Mouse (Mus musculus): ENCODE measurements around the gene Klf6. TPM values are rescaled to one million over a fixed set of nuclear protein-coding genes. Genes with fewer than 3 reads are reported as not detected.
A peak's percentile ranks its signal among the peaks of the same experiment; 100 is the strongest.

The Klf6 gene
- total and polyA plus RNA-seq, 2 experiments from 2014 or later, result 63.9 to 153 TPM

- Histone ChIP-seq H3K4me1 (ENCODE audit: insufficient read depth, low read length) (peaks cover 12% of the 10 kb centered on the region), H3K27ac (ENCODE audit: low read depth, low read length) (peak overlapping the region; percentile 100), H3K36me3 (ENCODE audit: insufficient read depth, low read length) (peaks cover 8% of the 10 kb centered on the region), H3K9me3 (ENCODE audit: low read length) (no peaks in the 10 kb centered on the region), H3K27me3 (ENCODE audit: insufficient read depth, low read length) (no peaks in the 10 kb centered on the region), H3K9ac (replicated peaks; ENCODE audit: low read length, poor library complexity, severe bottlenecking) (peak overlapping the region; percentile 89), H3K4me2 (ENCODE audit: low read depth, low read length, poor library complexity, severe bottlenecking) (peak overlapping the region; percentile 79), H3K4me3 (ENCODE audit: low read depth, low read length) (peak overlapping the region; percentile 57)
- ATAC-seq (ENCODE audit: low FRiP score) (peak; percentile 45), DNase-seq (ENCODE audit: low spot score) (peak; percentile 60)
- TF ChIP-seq CTCF (IDR thresholded peaks at IDR 0.05), result peak; percentile 62
- WGBS, result 1% methylated on average over 24 of the region's 27 CpGs
Observed at GRCm38 (mm10) chr13:5860651-5861156, 578 bp upstream of the Klf6 start.

GRCm38 (mm10) chr13:5862003-5862625 is 832 bp downstream of the Klf6 start:
- no peak for ATAC-seq (ENCODE audit: low FRiP score)
- Histone ChIP-seq H3K27ac (ENCODE audit: low read depth, low read length) (peak overlapping the region; percentile 94), H3K9ac (replicated peaks; ENCODE audit: low read length, poor library complexity, severe bottlenecking) (peak overlapping the region; percentile 87), H3K4me2 (ENCODE audit: low read depth, low read length, poor library complexity, severe bottlenecking) (peak overlapping the region; percentile 68), H3K4me3 (ENCODE audit: low read depth, low read length) (peak overlapping the region; percentile 83), H3K9me3 (ENCODE audit: low read length) (no peaks in the 10 kb centered on the region), H3K4me1 (ENCODE audit: insufficient read depth, low read length) (peaks cover 17% of the 10 kb centered on the region), H3K27me3 (ENCODE audit: insufficient read depth, low read length) (no peaks in the 10 kb centered on the region), H3K36me3 (ENCODE audit: insufficient read depth, low read length) (peaks cover 20% of the 10 kb centered on the region)
- DNase-seq (ENCODE audit: low spot score), result peak; percentile 61
- under 1% methylated on average over 20 of the region's 20 CpGs for WGBS
- 0 out of 2 replicates have a peak, but pooled peaks have one; percentile 2 for TF ChIP-seq CTCF (IDR thresholded peaks at IDR 0.05)

- peak overlapping the region; percentile 83 for H3K4me3 ChIP-seq (ENCODE audit: low read depth, low read length)
- WGBS, result 2% methylated on average over 16 of the region's 16 CpGs
- H3K4me1 ChIP-seq (ENCODE audit: insufficient read depth, low read length), result peaks cover 17% of the 10 kb centered on the region
- peak; percentile 65 for DNase-seq (ENCODE audit: low spot score)
- peak overlapping the region; percentile 87 for H3K9ac ChIP-seq (replicated peaks; ENCODE audit: low read length, poor library complexity, severe bottlenecking)
- H3K4me2 ChIP-seq (ENCODE audit: low read depth, low read length, poor library complexity, severe bottlenecking), result peak overlapping the region; percentile 68
- peaks cover 24% of the 10 kb centered on the region for H3K36me3 ChIP-seq (ENCODE audit: insufficient read depth, low read length)
- H3K9me3 ChIP-seq (ENCODE audit: low read length), result no peaks in the 10 kb centered on the region
- no peak for TF ChIP-seq CTCF (IDR thresholded peaks at IDR 0.05)
- H3K27ac ChIP-seq (ENCODE audit: low read depth, low read length), result peak overlapping the region; percentile 94
- H3K27me3 ChIP-seq (ENCODE audit: insufficient read depth, low read length), result no peaks in the 10 kb centered on the region
- ATAC-seq (ENCODE audit: low FRiP score), result no peak
Observed at GRCm38 (mm10) chr13:5862626-5863407, 1.5 kb downstream of the Klf6 start.

GRCm38 (mm10) chr13:5863408-5863891 is 2.2 kb downstream of the Klf6 start:
- Histone ChIP-seq H3K4me1 (ENCODE audit: insufficient read depth, low read length) (peaks cover 17% of the 10 kb centered on the region), H3K9me3 (ENCODE audit: low read length) (no peaks in the 10 kb centered on the region), H3K4me2 (ENCODE audit: low read depth, low read length, poor library complexity, severe bottlenecking) (peak overlapping the region; percentile 68), H3K27me3 (ENCODE audit: insufficient read depth, low read length) (no peaks in the 10 kb centered on the region), H3K36me3 (ENCODE audit: insufficient read depth, low read length) (peaks cover 26% of the 10 kb centered on the region), H3K9ac (replicated peaks; ENCODE audit: low read length, poor library complexity, severe bottlenecking) (peak overlapping the region; percentile 87), H3K27ac (ENCODE audit: low read depth, low read length) (peak overlapping the region; percentile 94), H3K4me3 (ENCODE audit: low read depth, low read length) (peak overlapping the region; percentile 83)
- DNase-seq (ENCODE audit: low spot score), result peak; percentile 45
- ATAC-seq (ENCODE audit: low FRiP score), result no peak
- 0% methylated on average over 5 of the region's 5 CpGs for WGBS
- no peak for TF ChIP-seq CTCF (IDR thresholded peaks at IDR 0.05)

- 39% methylated on average over 10 of the region's 10 CpGs for WGBS
- H3K9me3 ChIP-seq (ENCODE audit: low read length), result no peaks in the 10 kb centered on the region
- H3K36me3 ChIP-seq (ENCODE audit: insufficient read depth, low read length), result peaks cover 28% of the 10 kb centered on the region
- H3K27ac ChIP-seq (ENCODE audit: low read depth, low read length), result no peak overlapping the region; the same call in 1 of the 2 replicates
- H3K4me2 ChIP-seq (ENCODE audit: low read depth, low read length, poor library complexity, severe bottlenecking), result peak overlapping the region; percentile 68
- H3K4me3 ChIP-seq (ENCODE audit: low read depth, low read length), result peak overlapping the region; percentile 83
- no peaks in the 10 kb centered on the region for H3K27me3 ChIP-seq (ENCODE audit: insufficient read depth, low read length)
- DNase-seq (ENCODE audit: low spot score) (peak; percentile 30), ATAC-seq (ENCODE audit: low FRiP score) (no peak)
- peaks cover 17% of the 10 kb centered on the region for H3K4me1 ChIP-seq (ENCODE audit: insufficient read depth, low read length)
- TF ChIP-seq CTCF (IDR thresholded peaks at IDR 0.05), result no peak
- peak overlapping the region; percentile 58 for H3K9ac ChIP-seq (replicated peaks; ENCODE audit: low read length, poor library complexity, severe bottlenecking)
Observed at GRCm38 (mm10) chr13:5864265-5865097, 3.2 kb downstream of the Klf6 start.

All from midbrain, postnatal 0 days (tissue).